Mouse (Mus musculus): ENCODE measurements around the gene AU040320.

DNA sequence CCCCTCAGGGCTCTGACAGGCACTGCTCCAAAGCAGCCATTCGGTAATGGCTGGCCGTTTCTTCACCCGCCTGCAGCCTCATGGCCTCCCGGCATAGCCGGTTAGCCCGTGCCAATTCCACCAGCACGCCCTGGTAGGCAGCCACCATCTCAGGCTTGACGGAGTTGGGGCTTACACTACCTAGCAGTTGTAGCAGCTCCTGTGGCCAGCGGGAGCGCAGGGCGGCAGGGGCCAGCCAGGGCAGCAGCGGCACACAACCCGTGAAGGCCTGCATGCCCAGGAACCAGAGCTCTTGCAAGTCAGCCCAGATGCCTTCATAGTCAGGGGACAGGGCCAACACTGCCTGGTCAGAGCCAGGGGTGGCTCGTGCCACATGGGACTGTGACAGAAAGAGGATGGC lies 8.5 kb upstream of the AU040320 start:
- no peak for TF ChIP-seq POLR2A (IDR thresholded peaks at IDR 0.05; ENCODE audit: borderline replicate concordance, control insufficient read depth, low read depth, low read length)
- TF ChIP-seq CTCF (IDR thresholded peaks at IDR 0.05; ENCODE audit: control insufficient read depth, insufficient read depth, low read length), result no peak
